Mouse (Mus musculus) heart, adult 2 months (tissue): Measurements from ENCODE around the gene Dip2c.

ENCODE experiments used
- CTCF ChIP-seq: fragments of 200-600 bp; IDR thresholded peaks from 2 replicates; pipeline ENCODE4 v1.8.1; 2022; ENCODE audit warnings: antibody characterized with exemption, mild to moderate bottlenecking, moderate library complexity
- EP300 ChIP-seq: fragments of 200-500 bp; IDR thresholded peaks from 2 replicates; pipeline ENCODE4 v1.6.1; 2011; ENCODE audit warnings: low read depth, low read length, control low read depth; ENCODE audit not compliant: insufficient read depth
- POLR2A ChIP-seq: fragments of 200-500 bp; IDR thresholded peaks from 2 replicates; pipeline ENCODE4 v1.6.1; 2011; ENCODE audit warnings: mild to moderate bottlenecking, low read depth, low read length, control low read depth; ENCODE audit not compliant: insufficient read depth

GRCm38 (mm10) chr13:9310806-9311205, 34.5 kb downstream of the Dip2c start:
- TF ChIP-seq POLR2A, result no peak
- TF ChIP-seq CTCF, result no peak
- no peak for TF ChIP-seq EP300
